ENCODE assay signal across 9 mouse cellular contexts in genomic region chr15:99723120-99723514, GRCm38 (mm10). TPM values are rescaled to one million over a fixed set of nuclear protein-coding genes. Genes with fewer than 3 reads are reported as not detected.
A peak's percentile ranks its signal among the peaks of the same experiment; 100 is the strongest.
DNase-seq lines count a peak whose midpoint lies in the region; ATAC-seq and TF ChIP-seq lines count a peak whose summit lies in the region.
"Had no signal": no experiment of that assay in that cellular context is flagged by ENCODE, and none has a peak within 500 bp of the region (broad histone marks: within the 10 kb centered on the region; RNA-seq: fewer than 3 reads in every experiment).

No protein-coding gene starts in this region.

- ATAC-seq in lung, embryonic 16.5 days (ENCODE audit: low read depth): no peak
- ATAC-seq in intestine, embryonic 15.5 days: no peak

- 0 out of 2 replicates have a peak overlapping the region, but pooled peaks have one; percentile 9 for H3K4me2 ChIP-seq in lung, embryonic 16.5 days (ENCODE audit: low read depth, low read length)
- 0 out of 2 replicates have a peak overlapping the region, but pooled peaks have one; percentile 7 for H3K4me2 ChIP-seq in intestine, embryonic 15.5 days (replicated peaks)

- H3K4me1 ChIP-seq in lung, embryonic 16.5 days (replicated peaks; ENCODE audit: control insufficient read depth, insufficient read depth, low read length): peaks cover 27% of the 10 kb centered on the region
- peaks cover 30% of the 10 kb centered on the region for H3K4me1 ChIP-seq in intestine, embryonic 15.5 days (replicated peaks)
- H3K4me1 ChIP-seq in olfactory bulb, adult 2 months (ENCODE audit: control insufficient read depth, insufficient read depth, low read length): peaks cover 50% of the 10 kb centered on the region

- H3K27ac ChIP-seq in lung, embryonic 16.5 days (ENCODE audit: low read length): peak overlapping the region; percentile 89
- peak overlapping the region; percentile 61 for H3K27ac ChIP-seq in intestine, embryonic 15.5 days
- peak overlapping the region; percentile 98 for H3K27ac ChIP-seq in olfactory bulb, adult 2 months (ENCODE audit: insufficient read depth, low read depth, low read length)

- no peak for TF ChIP-seq CTCF in olfactory bulb, adult 2 months (IDR thresholded peaks at IDR 0.05; ENCODE audit: insufficient read depth, low read depth, low read length)

- H3K27me3 ChIP-seq in lung, embryonic 16.5 days (ENCODE audit: control insufficient read depth, insufficient read depth, low read depth, low read length): no peaks in the 10 kb centered on the region
- no peaks in the 10 kb centered on the region for H3K27me3 ChIP-seq in intestine, embryonic 15.5 days (replicated peaks)

- TF ChIP-seq POLR2A in olfactory bulb, adult 2 months (IDR thresholded peaks at IDR 0.05; ENCODE audit: insufficient read depth, low read depth, low read length): no peak

- WGBS in lung, embryonic 16.5 days: 58% methylated on average over 10 of the region's 10 CpGs
- WGBS in intestine, embryonic 15.5 days: 62% methylated on average over 10 of the region's 10 CpGs
- 51% methylated on average over 10 of the region's 10 CpGs for WGBS in olfactory bulb, adult 2 months

- peak; percentile 58 for DNase-seq in cerebellum, adult 9-11 months
- no peak for DNase-seq in cerebellum, adult 9-10 months
- DNase-seq in lung, postnatal 14 days: no peak
- no peak for DNase-seq in gastrocnemius, postnatal 10 days
- no peak for DNase-seq in testis, postnatal 10 days (ENCODE audit: low spot score)

- peak overlapping the region; percentile 39 for H3K9ac ChIP-seq in lung, embryonic 16.5 days (ENCODE audit: low read length)
- H3K9ac ChIP-seq in intestine, embryonic 15.5 days: no peak overlapping the region

- no peak overlapping the region for H3K4me3 ChIP-seq in lung, embryonic 16.5 days (ENCODE audit: low read length)
- H3K4me3 ChIP-seq in intestine, embryonic 15.5 days (replicated peaks): no peak overlapping the region
- no peak overlapping the region for H3K4me3 ChIP-seq in olfactory bulb, adult 2 months (ENCODE audit: insufficient read depth, low read depth, low read length)

- H3K9me3 ChIP-seq in lung, embryonic 16.5 days (ENCODE audit: control insufficient read depth, low read length): no peaks in the 10 kb centered on the region
- H3K9me3 ChIP-seq in intestine, embryonic 15.5 days: no peaks in the 10 kb centered on the region

- H3K36me3 ChIP-seq in lung, embryonic 16.5 days (ENCODE audit: control insufficient read depth, insufficient read depth, low read length): peaks cover 7% of the 10 kb centered on the region
- peaks cover 7% of the 10 kb centered on the region for H3K36me3 ChIP-seq in intestine, embryonic 15.5 days

RNA-seq across cellular contexts. Expression of gene Cox14, which starts 2.3 kb away (rescaled TPM):
- polyA plus RNA-seq in lung, embryonic 16.5 days (2015; fragmentation: Nextera tagmentation; extraction: Ambion mirVana): 148 and 164 TPM in 2 replicates
- 187 and 218 TPM in 2 replicates for polyA plus RNA-seq in intestine, embryonic 15.5 days (2015; fragmentation: Nextera tagmentation; extraction: Ambion mirVana)
- polyA plus RNA-seq in olfactory bulb, adult 2 months (2012; ENCODE audit: insufficient read depth, insufficient read length, low replicate concordance, missing spikeins): not detected in 2 replicates
- 100 to 1,000 TPM; 162 to 182 TPM for total RNA-seq in gastrocnemius, postnatal 10 days (2021)

RNA-seq across cellular contexts. Expression of gene Gpd1, which starts 5.8 kb away (rescaled TPM):
- 3.3 and 3.7 TPM in 2 replicates for polyA plus RNA-seq in lung, embryonic 16.5 days (2015; fragmentation: Nextera tagmentation; extraction: Ambion mirVana)
- 11.6 and 15.5 TPM in 2 replicates for polyA plus RNA-seq in intestine, embryonic 15.5 days (2015; fragmentation: Nextera tagmentation; extraction: Ambion mirVana)
- not detected in 2 replicates for polyA plus RNA-seq in olfactory bulb, adult 2 months (2012; ENCODE audit: insufficient read depth, insufficient read length, low replicate concordance, missing spikeins)
- 100 to 1,000 TPM; 358 to 467 TPM for total RNA-seq in gastrocnemius, postnatal 10 days (2021)

RNA-seq across cellular contexts. Expression of gene Gm17349, which starts 17.8 kb away (rescaled TPM):
- not detected in 2 replicates for polyA plus RNA-seq in lung, embryonic 16.5 days (2015; fragmentation: Nextera tagmentation; extraction: Ambion mirVana)
- polyA plus RNA-seq in intestine, embryonic 15.5 days (2015; fragmentation: Nextera tagmentation; extraction: Ambion mirVana): not detected in 2 replicates
- polyA plus RNA-seq in olfactory bulb, adult 2 months (2012; ENCODE audit: insufficient read depth, insufficient read length, low replicate concordance, missing spikeins): not detected in 2 replicates
- total RNA-seq in gastrocnemius, postnatal 10 days (2021): 1 to 10 TPM in 1 of 2 experiments, not detected in 1; 2.4 TPM
- total RNA-seq: granulocyte monocyte progenitor cell, adult 5-6 weeks had no signal

RNA-seq across cellular contexts. Expression of gene Smarcd1, which starts 21.2 kb away (rescaled TPM):
- 31.1 and 34.5 TPM in 2 replicates for polyA plus RNA-seq in lung, embryonic 16.5 days (2015; fragmentation: Nextera tagmentation; extraction: Ambion mirVana)
- polyA plus RNA-seq in intestine, embryonic 15.5 days (2015; fragmentation: Nextera tagmentation; extraction: Ambion mirVana): 23.5 and 34.0 TPM in 2 replicates
- polyA plus RNA-seq in olfactory bulb, adult 2 months (2012; ENCODE audit: insufficient read depth, insufficient read length, low replicate concordance, missing spikeins): 510 TPM in 1 of 2 replicates, not detected in the other
- total RNA-seq in gastrocnemius, postnatal 10 days (2021): 10 to 100 TPM; 15.4 to 15.9 TPM

RNA-seq across cellular contexts. Expression of gene Cers5, which starts 49.6 kb away (rescaled TPM):
- 73.3 and 74.4 TPM in 2 replicates for polyA plus RNA-seq in lung, embryonic 16.5 days (2015; fragmentation: Nextera tagmentation; extraction: Ambion mirVana)
- 48.1 and 49.5 TPM in 2 replicates for polyA plus RNA-seq in intestine, embryonic 15.5 days (2015; fragmentation: Nextera tagmentation; extraction: Ambion mirVana)
- polyA plus RNA-seq in olfactory bulb, adult 2 months (2012; ENCODE audit: insufficient read depth, insufficient read length, low replicate concordance, missing spikeins): not detected in 2 replicates
- 10 to 100 TPM; 16.0 to 17.5 TPM for total RNA-seq in gastrocnemius, postnatal 10 days (2021)

Comparison
In these comparisons a context has a peak if more than half of its experiments do, and no peak if none do; other contexts are left out.
1. RNA of gene Cox14, which starts 2.3 kb away (polyA plus RNA-seq): 187 to 218 TPM in intestine, embryonic 15.5 days and 148 to 164 TPM in lung, embryonic 16.5 days; not detected in olfactory bulb, adult 2 months; every median in the first group is over 100 times any median in the second.
2. Peak in every context shown above with its lines, with median percentiles within 50 percentile points of each other: H3K27ac ChIP-seq.